Mouse (Mus musculus) erythroblast, embryonic 14.5 days (primary cell): ENCODE measurements around the gene Zic1. TPM values are rescaled to one million over a fixed set of nuclear protein-coding genes. Genes with fewer than 3 reads are reported as not detected.

Experiments used
- H3K27me3 ChIP-seq: 2 replicates; pipeline ENCODE4 v1.6.1; 2012; ENCODE audit warnings: inconsistent platforms; ENCODE audit not compliant: control insufficient read depth
- H3K36me3 ChIP-seq: 2 replicates; pipeline ENCODE4 v1.6.1; 2012; ENCODE audit warnings: mild to moderate bottlenecking, inconsistent platforms; ENCODE audit not compliant: control insufficient read depth
- H3K4me1 ChIP-seq: 2 replicates; pipeline ENCODE4 v1.6.1; 2012; ENCODE audit warnings: inconsistent platforms; ENCODE audit not compliant: control insufficient read depth
- H3K4me3 ChIP-seq: replicated peaks from 2 replicates; pipeline ENCODE3; 2012; ENCODE audit warnings: moderate library complexity, mild to moderate bottlenecking, inconsistent platforms
- H3K9me3 ChIP-seq: 2 replicates; pipeline ENCODE4 v1.6.1; 2012; ENCODE audit warnings: low read length, inconsistent platforms, mixed read lengths; ENCODE audit not compliant: control insufficient read depth
- GATA1 ChIP-seq: IDR thresholded peaks from 2 replicates; pipeline ENCODE4 v1.6.1; 2012; ENCODE audit warnings: low read length, inconsistent platforms, mixed read lengths
- TAL1 ChIP-seq: IDR thresholded peaks from 3 replicates; pipeline ENCODE4 v1.6.1; 2012; ENCODE audit warnings: low read length, inconsistent platforms, mixed read lengths
- polyA plus RNA-seq: library from polyadenylated mRNA; stranded (reverse); fragments of >175 nt; gene quantifications from 2 replicates; pipeline ENCODE4 v1.2.3, GENCODE M21; 2012

Zic1 gene
- polyA plus RNA-seq, 1 experiment = not detected

DNA sequence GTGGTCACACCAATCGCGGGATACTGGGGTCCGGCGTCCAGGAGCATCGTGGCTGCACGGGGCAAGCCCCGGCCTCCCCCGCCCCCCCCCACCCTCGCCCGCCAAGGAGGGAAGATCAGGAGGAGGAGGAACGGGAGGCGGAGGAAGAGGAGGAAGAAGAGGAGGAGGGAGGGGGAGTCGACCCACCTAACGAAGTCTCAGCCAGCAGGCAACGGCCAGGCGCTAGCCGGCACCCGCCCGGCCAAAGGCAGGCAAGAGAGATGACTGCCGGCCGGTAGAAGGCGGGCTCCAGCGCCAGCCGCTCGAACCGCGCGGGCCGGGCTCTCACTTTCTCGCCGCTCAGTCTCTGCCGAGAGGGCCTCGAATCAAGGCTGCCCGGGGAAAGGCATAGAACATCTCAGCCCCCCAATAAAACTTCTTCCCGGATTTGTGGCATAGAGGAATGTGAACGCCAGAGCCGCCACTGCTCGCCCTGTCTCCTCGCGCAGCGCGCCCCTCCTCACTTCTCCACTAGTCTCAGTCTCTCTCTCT, 574 bp downstream of the Zic1 start:
- Histone ChIP-seq H3K4me1 (no peaks in the 10 kb centered on the region), H3K27me3 (peaks cover 99% of the 10 kb centered on the region), H3K9me3 (peaks cover 5% of the 10 kb centered on the region; the same call in 1 of the 2 replicates), H3K36me3 (no peaks in the 10 kb centered on the region), H3K4me3 (no peak overlapping the region)
- TF ChIP-seq GATA1 (no peak), TAL1 (no peak)

DNA sequence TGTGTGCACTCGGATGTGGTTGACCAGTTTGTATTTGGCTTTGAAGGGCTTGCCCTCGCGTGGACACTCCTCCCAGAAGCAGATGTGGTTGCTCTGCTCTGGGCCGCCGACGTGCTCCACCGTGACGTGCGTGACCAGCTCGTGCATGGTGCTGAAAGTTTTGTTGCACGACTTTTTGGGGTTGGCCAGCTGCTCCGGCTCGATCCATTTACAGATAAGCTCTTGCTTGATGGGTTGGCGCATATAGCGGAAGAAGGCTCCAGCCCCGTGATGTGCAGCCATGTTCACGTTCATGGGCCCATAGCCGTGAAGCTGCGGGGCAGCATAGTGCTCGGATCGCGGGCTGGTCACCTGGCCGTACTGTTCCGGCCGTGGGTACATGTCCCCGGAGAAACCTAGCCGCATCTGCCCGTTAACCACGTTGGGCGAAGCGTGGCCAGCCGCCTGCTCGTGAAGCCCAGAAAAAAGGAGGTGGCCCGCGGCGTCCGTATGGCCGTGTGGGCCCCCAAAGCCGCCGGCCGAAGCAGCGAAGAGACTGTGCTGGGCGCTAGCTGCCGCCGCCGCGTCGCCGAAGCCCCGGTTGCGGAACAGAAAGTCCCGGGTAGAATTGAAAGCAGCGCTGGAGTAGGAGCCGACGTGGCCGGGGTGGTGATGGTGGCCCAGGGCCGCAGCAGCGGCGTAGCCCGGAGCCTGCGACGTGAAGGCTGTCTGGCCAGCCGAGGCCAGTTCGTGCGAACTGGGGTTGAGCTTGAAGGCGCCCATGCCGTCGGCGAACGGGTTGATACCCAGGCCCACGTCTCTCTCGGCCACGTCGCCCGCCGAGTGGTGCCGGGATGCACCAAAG, 1.3 kb downstream of the Zic1 start:
- TF ChIP-seq TAL1 = no peak
- TF ChIP-seq GATA1 = no peak
- Histone ChIP-seq H3K9me3 (peaks cover 5% of the 10 kb centered on the region; the same call in 1 of the 2 replicates), H3K4me3 (no peak overlapping the region), H3K27me3 (peaks cover 99% of the 10 kb centered on the region), H3K36me3 (no peaks in the 10 kb centered on the region), H3K4me1 (no peaks in the 10 kb centered on the region)

DNA sequence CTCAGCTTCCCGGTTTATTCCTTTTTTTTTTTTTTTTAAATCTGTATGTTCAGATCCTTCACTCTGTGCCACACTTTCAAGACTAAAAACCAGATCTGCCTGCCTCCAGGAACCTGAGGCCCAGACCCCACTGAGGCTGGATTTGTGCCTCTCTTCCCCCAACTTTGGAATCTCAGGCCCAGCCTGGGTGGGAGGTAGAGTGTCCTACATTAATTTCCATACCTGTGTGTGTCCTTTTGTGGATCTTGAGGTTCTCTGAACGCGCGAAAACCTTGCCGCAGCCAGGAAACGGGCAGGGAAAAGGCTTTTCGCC, 1.8 kb downstream of the Zic1 start:
- Histone ChIP-seq H3K27me3 (peaks cover 99% of the 10 kb centered on the region), H3K4me1 (no peaks in the 10 kb centered on the region), H3K9me3 (peaks cover 5% of the 10 kb centered on the region; the same call in 1 of the 2 replicates), H3K36me3 (no peaks in the 10 kb centered on the region), H3K4me3 (no peak overlapping the region)
- no peak for TF ChIP-seq GATA1
- TF ChIP-seq TAL1 = no peak

DNA sequence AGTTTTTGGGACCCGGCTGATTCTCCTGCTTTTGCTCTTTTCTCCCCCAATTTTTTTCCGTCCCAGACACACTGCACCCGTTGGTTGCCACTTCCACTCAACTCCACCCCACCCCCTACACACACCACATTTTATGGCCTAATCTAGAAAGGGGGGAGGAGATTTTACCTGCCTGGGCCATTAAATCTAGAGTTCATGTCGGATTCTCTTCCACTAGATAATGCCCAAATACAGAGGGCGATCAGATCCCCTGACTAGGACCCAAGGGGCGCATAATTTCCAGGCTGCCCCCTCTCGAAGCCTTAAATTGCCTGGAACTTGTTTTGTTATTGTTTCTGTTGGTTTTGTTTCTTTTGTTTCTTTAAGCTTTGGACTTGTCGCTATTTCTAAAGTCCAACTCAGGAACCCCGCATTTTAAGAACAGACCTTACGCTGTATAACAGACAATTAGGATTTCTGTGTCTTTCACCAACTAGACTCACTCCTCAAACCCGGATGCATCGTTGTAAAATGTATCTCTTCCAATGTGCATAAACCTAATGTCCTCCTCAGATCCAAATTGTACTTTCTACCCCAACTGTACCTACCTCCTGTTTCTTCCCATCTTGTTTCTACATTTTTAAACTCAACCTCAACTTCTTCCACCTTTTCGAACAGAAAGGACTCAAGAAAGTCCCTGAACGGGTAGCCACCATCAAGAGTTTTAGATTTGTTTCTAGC, 2.4 kb downstream of the Zic1 start:
- TF ChIP-seq GATA1 (no peak), TAL1 (no peak)
- Histone ChIP-seq H3K4me1 (no peaks in the 10 kb centered on the region), H3K4me3 (no peak overlapping the region), H3K9me3 (peaks cover 5% of the 10 kb centered on the region; the same call in 1 of the 2 replicates), H3K36me3 (no peaks in the 10 kb centered on the region), H3K27me3 (peaks cover 96% of the 10 kb centered on the region)

DNA sequence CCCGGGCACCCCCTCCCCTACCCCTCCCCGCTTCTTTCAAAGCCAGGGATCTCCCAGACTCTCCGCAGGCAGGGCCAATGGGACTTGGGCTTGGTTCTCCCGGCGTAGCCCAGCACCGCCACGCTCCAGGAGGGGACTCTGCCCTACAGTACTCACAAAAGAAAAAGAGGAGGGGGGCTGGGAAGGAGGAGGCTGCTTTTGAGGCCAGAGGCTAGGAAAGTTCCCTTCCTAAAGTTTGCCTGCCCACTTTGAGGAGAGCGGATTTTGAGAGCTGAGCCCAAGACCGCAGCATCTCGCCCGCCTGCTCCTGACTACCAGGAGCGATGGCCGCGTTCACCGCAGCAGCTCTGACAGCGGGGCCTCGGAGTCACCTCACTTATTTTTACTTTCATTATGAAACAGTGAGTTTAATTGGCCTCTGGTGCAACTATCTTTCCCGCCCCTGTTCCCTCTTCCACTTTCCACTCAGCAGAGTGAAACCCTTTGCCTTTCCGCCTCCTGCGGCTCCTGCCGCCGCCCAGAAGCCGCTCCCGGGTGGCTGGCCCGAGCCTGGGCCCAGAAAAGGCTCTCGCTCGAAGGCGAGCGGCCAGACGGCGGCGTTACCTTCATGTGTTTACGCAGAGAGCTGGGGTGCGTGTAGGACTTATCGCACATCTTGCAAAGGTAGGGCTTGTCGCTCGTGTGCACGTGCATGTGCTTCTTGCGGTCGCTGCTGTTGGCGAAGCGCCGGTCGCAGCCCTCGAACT, 3.6 kb downstream of the Zic1 start, which contains the start of gene Zic4:
Gene Zic4 (plus strand): TSS at position 558 of the 746 bp plus-strand sequence.
- Histone ChIP-seq H3K36me3 (no peaks in the 10 kb centered on the region), H3K4me3 (no peak within 1 kb of the TSS), H3K27me3 (peaks cover 95% of the 10 kb centered on the region), H3K9me3 (peaks cover 5% of the 10 kb centered on the region; the same call in 1 of the 2 replicates), H3K4me1 (no peaks in the 10 kb centered on the region)
- TF ChIP-seq TAL1 (no peak), GATA1 (no peak)

DNA sequence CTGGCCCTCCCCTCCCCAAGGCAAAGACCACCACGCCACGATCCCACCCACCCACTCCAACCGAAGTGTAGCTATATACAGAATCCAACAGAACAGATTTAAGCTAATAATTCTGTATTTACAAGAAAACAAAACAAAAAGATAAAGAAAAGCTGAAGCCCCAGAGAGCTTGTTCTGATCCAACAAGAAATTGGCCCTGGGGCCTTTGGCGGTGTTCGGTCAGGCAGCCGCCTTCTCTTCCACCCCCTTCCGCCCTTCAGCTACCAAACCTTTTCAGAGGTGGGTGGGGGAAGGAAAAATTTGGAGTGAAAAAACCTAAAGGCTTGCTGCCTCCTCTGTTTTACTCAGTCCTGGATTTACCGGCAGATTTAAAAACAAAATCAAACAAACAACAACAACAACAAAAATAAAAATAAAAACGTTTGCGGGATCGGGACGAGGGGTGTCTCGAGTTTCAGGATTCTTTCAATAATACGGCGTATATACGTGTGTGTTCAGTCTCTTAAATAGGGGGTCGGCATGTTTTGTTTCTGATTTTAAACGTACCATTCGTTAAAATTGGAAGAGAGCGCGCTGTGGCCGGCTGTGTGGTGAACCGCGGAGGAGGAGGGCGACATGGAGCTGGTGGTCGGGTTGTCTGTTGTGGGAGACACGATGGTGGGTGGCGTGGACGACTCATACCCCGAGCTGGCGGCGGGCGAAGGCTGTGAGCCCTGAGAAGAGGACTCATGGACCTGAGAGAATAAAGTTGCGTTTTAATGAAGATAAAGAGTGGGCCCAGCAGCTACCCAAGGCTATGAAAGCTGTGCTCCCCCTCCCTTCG, 4.4 kb downstream of the Zic1 start:
- no peak for TF ChIP-seq GATA1
- no peak for TF ChIP-seq TAL1
- H3K4me1 ChIP-seq = no peaks in the 10 kb centered on the region
- peaks cover 96% of the 10 kb centered on the region for H3K27me3 ChIP-seq
- H3K36me3 ChIP-seq = no peaks in the 10 kb centered on the region
- no peak overlapping the region for H3K4me3 ChIP-seq
- H3K9me3 ChIP-seq = peaks cover 5% of the 10 kb centered on the region; the same call in 1 of the 2 replicates

DNA sequence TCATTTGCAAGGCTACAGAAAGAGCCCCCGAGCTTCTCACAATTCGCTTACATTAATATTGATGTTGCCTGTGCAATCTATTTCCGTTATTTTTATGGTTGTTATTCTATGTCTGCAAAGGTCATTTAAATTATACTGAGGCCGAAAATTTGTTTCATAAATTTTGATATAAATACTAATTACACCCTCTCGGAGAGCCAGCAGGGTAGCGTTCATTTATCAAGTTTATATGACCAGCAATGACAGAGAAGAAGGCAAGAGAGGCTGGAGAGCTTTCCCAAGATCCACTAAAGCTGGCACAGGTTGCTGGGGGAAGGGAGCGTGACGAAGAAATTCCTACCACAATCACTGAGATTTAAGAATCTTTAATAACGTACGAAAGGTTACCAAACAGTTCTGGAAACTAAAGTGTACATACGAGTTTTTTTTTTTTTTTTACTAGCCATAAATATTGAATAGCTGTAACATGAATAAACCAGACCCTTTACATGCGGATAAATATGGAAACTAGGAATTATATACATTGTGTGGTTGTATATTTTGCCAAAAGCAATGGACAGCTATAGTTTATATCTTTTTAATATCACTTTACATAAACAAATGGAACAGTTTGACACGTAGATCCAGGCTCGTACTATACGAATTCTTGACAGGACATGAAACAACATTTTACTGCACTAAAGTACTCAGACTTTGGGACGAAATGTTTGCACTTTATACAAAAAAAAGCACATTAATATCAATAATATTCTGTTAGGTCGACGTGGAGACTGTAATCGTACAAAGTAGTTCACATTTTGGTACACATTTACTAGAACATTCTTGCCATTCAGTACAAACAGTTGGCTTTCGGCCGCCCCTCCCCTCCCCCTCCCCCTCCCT, 5.2 kb downstream of the Zic1 start:
- Histone ChIP-seq H3K27me3 (peaks cover 96% of the 10 kb centered on the region), H3K4me3 (no peak overlapping the region), H3K36me3 (no peaks in the 10 kb centered on the region), H3K9me3 (peaks cover 5% of the 10 kb centered on the region; the same call in 1 of the 2 replicates), H3K4me1 (no peaks in the 10 kb centered on the region)
- TF ChIP-seq GATA1 = no peak
- no peak for TF ChIP-seq TAL1
